Mouse (Mus musculus): Measurements from ENCODE around the gene Mtfr1l.

Gene Mtfr1l

GRCm38 (mm10) chr4:134557626-134558249 is 22.6 kb upstream of the Mtfr1l start:
- no peak for DNase-seq (ENCODE audit: low read depth, low spot score)

- peak; percentile 79 for DNase-seq (ENCODE audit: low read depth, low spot score)
Observed at GRCm38 (mm10) chr4:134555956-134556580, 20.9 kb upstream of the Mtfr1l start.

GRCm38 (mm10) chr4:134553631-134554030 is 18.4 kb upstream of the Mtfr1l start:
- peak; percentile 51 for DNase-seq (ENCODE audit: low read depth, low spot score)

- DNase-seq (ENCODE audit: low read depth, low spot score) = peak; percentile 78
Observed at GRCm38 (mm10) chr4:134551494-134552316, 16.5 kb upstream of the Mtfr1l start, which contains the start of gene Selenon. Selenon (minus strand) TSS chr4:134552166.

- no peak for DNase-seq (ENCODE audit: low read depth, low spot score)
Observed at GRCm38 (mm10) chr4:134549899-134550298, 14.7 kb upstream of the Mtfr1l start.

GRCm38 (mm10) chr4:134548169-134548938 is 13.2 kb upstream of the Mtfr1l start:
- DNase-seq (ENCODE audit: low read depth, low spot score) = peak; percentile 69

- peak; percentile 79 for DNase-seq (ENCODE audit: low read depth, low spot score)
Observed at GRCm38 (mm10) chr4:134546814-134547705, 11.9 kb upstream of the Mtfr1l start.

- DNase-seq (ENCODE audit: low read depth, low spot score) = peak; percentile 95
Observed at GRCm38 (mm10) chr4:134543261-134543660, 8.1 kb upstream of the Mtfr1l start.

- DNase-seq (ENCODE audit: low read depth, low spot score) = no peak
Observed at GRCm38 (mm10) chr4:134542726-134543125, 7.5 kb upstream of the Mtfr1l start.

GRCm38 (mm10) chr4:134538997-134539580 is 3.9 kb upstream of the Mtfr1l start:
- peak; percentile 44 for DNase-seq (ENCODE audit: low read depth, low spot score)

GRCm38 (mm10) chr4:134535787-134536151 is 582 bp upstream of the Mtfr1l start:
- peak; percentile 88 for DNase-seq (ENCODE audit: low read depth, low spot score)

GRCm38 (mm10) chr4:134534124-134534886 is 882 bp downstream of the Mtfr1l start:
- DNase-seq (ENCODE audit: low read depth, low spot score) = peak; percentile 54

- no peak for DNase-seq (ENCODE audit: low read depth, low spot score)
Observed at GRCm38 (mm10) chr4:134533421-134533820, 1.8 kb downstream of the Mtfr1l start.

GRCm38 (mm10) chr4:134532928-134533327 is 2.3 kb downstream of the Mtfr1l start:
- no peak for DNase-seq (ENCODE audit: low read depth, low spot score)

- no peak for DNase-seq (ENCODE audit: low read depth, low spot score)
Observed at GRCm38 (mm10) chr4:134526220-134526619, 9.0 kb downstream of the Mtfr1l start.

GRCm38 (mm10) chr4:134525806-134526205 is 9.4 kb downstream of the Mtfr1l start:
- DNase-seq (ENCODE audit: low read depth, low spot score) = no peak

GRCm38 (mm10) chr4:134523447-134523846 is 11.7 kb downstream of the Mtfr1l start:
- DNase-seq (ENCODE audit: low read depth, low spot score) = no peak

- DNase-seq (ENCODE audit: low read depth, low spot score) = peak; percentile 64
Observed at GRCm38 (mm10) chr4:134519281-134519680, 15.9 kb downstream of the Mtfr1l start.

GRCm38 (mm10) chr4:134518541-134518940 is 16.6 kb downstream of the Mtfr1l start:
- peak; percentile 63 for DNase-seq (ENCODE audit: low read depth, low spot score)

- peak; percentile 79 for DNase-seq (ENCODE audit: low read depth, low spot score)
Observed at GRCm38 (mm10) chr4:134517719-134518118, 17.5 kb downstream of the Mtfr1l start.

Measured in brain, adult 2 months (tissue).